Mouse (Mus musculus): Measurements from ENCODE around the gene 2310079G19Rik. TPM values are rescaled to one million over a fixed set of nuclear protein-coding genes. Genes with fewer than 3 reads are reported as not detected.

2310079G19Rik gene
- total RNA-seq, 4 experiments from 2014 or later = 0.35 to 0.75 (median 0.58) TPM; not detected in 1

Other genes with a start within 250 kb of the 2310079G19Rik start
- not detected for gene Cldn17, start 120.7 kb downstream of the 2310079G19Rik start, total RNA-seq (2022)
- gene Cldn8, start 64.5 kb downstream of the 2310079G19Rik start, total RNA-seq (2022) = not detected
- not detected for gene Krtap24-1, start 15.4 kb downstream of the 2310079G19Rik start, total RNA-seq (2022)
- not detected for gene Krtap26-1, start 20.1 kb upstream of the 2310079G19Rik start, total RNA-seq (2022)
- gene Krtap27-1, start 44.0 kb upstream of the 2310079G19Rik start, total RNA-seq (2022) = not detected
- gene 2310061N02Rik, start 80.3 kb upstream of the 2310079G19Rik start, total RNA-seq (2022) = not detected
- not detected for gene Krtap13-1, start 101.2 kb upstream of the 2310079G19Rik start, total RNA-seq (2022)
- not detected for gene Krtap13, start 124.0 kb upstream of the 2310079G19Rik start, total RNA-seq (2022)
- gene 2310034C09Rik, start 131.2 kb upstream of the 2310079G19Rik start, total RNA-seq (2022) = not detected
- not detected for gene 2310057N15Rik, start 146.5 kb upstream of the 2310079G19Rik start, total RNA-seq (2022)
- not detected for gene Gm5965, start 150.2 kb upstream of the 2310079G19Rik start, total RNA-seq (2022)
- gene Gm20741, start 184.6 kb upstream of the 2310079G19Rik start, total RNA-seq (2022) = not detected
- gene Krtap15, start 192.5 kb upstream of the 2310079G19Rik start, total RNA-seq (2022) = not detected
- not detected for gene Krtap14, start 198.5 kb upstream of the 2310079G19Rik start, total RNA-seq (2022)
- not detected for gene Krtap19-1, start 241.7 kb upstream of the 2310079G19Rik start, total RNA-seq (2022)
- gene Krtap19-2, start 246.6 kb upstream of the 2310079G19Rik start, total RNA-seq (2022) = not detected